ENCODE assay signal across 9 mouse cellular contexts in genomic region chr16:5244411-5244810, GRCm38 (mm10). TPM values are rescaled to one million over a fixed set of nuclear protein-coding genes. Genes with fewer than 3 reads are reported as not detected.
DNase-seq lines count a peak whose midpoint lies in the region; ATAC-seq and TF ChIP-seq lines count a peak whose summit lies in the region.
"Had no signal": no experiment of that assay in that cellular context is flagged by ENCODE, and none has a peak within 500 bp of the region (broad histone marks: within the 10 kb centered on the region; RNA-seq: fewer than 3 reads in every experiment).

No protein-coding gene starts in this region.

- 31% methylated on average over 7 of the region's 7 CpGs for WGBS in kidney, embryonic 16.5 days
- WGBS in forebrain, embryonic 12.5 days = 34% methylated on average over 7 of the region's 7 CpGs
- 32% methylated on average over 7 of the region's 7 CpGs for WGBS in hindbrain, embryonic 11.5 days

- ATAC-seq in kidney, embryonic 16.5 days (ENCODE audit: low FRiP score, low TSS enrichment) = no peak; the same call in 1 of the 2 replicates
- peak; percentile 64; the same call in 1 of the 2 replicates for ATAC-seq in forebrain, embryonic 12.5 days (ENCODE audit: low FRiP score)
- peak; percentile 51; the same call in 1 of the 2 replicates for ATAC-seq in hindbrain, embryonic 11.5 days (ENCODE audit: low FRiP score)
- peak; percentile 76 for ATAC-seq in megakaryocyte-erythroid progenitor cell, adult 5-6 weeks (replicated peaks; ENCODE audit: low FRiP score, low TSS enrichment, poor library complexity, severe bottlenecking)

- peaks cover 60% of the 10 kb centered on the region for H3K36me3 ChIP-seq in kidney, embryonic 16.5 days (ENCODE audit: insufficient read depth, low read length)
- H3K36me3 ChIP-seq in forebrain, embryonic 12.5 days (replicated peaks) = peaks cover 77% of the 10 kb centered on the region
- no peaks in the 10 kb centered on the region for H3K36me3 ChIP-seq in hindbrain, embryonic 11.5 days (ENCODE audit: control insufficient read depth, insufficient read depth, low read length)

- no peak overlapping the region for H3K9ac ChIP-seq in kidney, embryonic 16.5 days (replicated peaks; ENCODE audit: low read length)
- no peak overlapping the region for H3K9ac ChIP-seq in forebrain, embryonic 12.5 days
- H3K9ac ChIP-seq in hindbrain, embryonic 11.5 days (ENCODE audit: low read depth, low read length) = no peak overlapping the region
- H3K9ac ChIP-seq: midbrain, embryonic 12.5 days had no signal

- H3K27ac ChIP-seq in kidney, embryonic 16.5 days (ENCODE audit: low read length) = no peak overlapping the region
- H3K27ac ChIP-seq in bone marrow macrophage, adult 2 months (ENCODE audit: insufficient read depth, low read depth, low read length) = no peak overlapping the region
- H3K27ac ChIP-seq in forebrain, embryonic 12.5 days = no peak overlapping the region
- no peak overlapping the region for H3K27ac ChIP-seq in hindbrain, embryonic 11.5 days (ENCODE audit: low read depth, low read length)
- H3K27ac ChIP-seq: midbrain, embryonic 12.5 days had no signal

- no peaks in the 10 kb centered on the region for H3K27me3 ChIP-seq in kidney, embryonic 16.5 days (ENCODE audit: insufficient read depth, low read length)
- no peaks in the 10 kb centered on the region for H3K27me3 ChIP-seq in forebrain, embryonic 12.5 days
- H3K27me3 ChIP-seq in hindbrain, embryonic 11.5 days (ENCODE audit: control insufficient read depth, insufficient read depth, low read length) = no peaks in the 10 kb centered on the region
- H3K27me3 ChIP-seq: midbrain, embryonic 12.5 days had no signal

- H3K9me3 ChIP-seq in kidney, embryonic 16.5 days (ENCODE audit: low read length) = no peaks in the 10 kb centered on the region
- no peaks in the 10 kb centered on the region for H3K9me3 ChIP-seq in forebrain, embryonic 12.5 days
- no peaks in the 10 kb centered on the region for H3K9me3 ChIP-seq in hindbrain, embryonic 11.5 days (ENCODE audit: control insufficient read depth, low read length)
- H3K9me3 ChIP-seq: midbrain, embryonic 12.5 days had no signal

- H3K4me2 ChIP-seq in kidney, embryonic 16.5 days (replicated peaks; ENCODE audit: low read depth, low read length) = no peak overlapping the region
- H3K4me2 ChIP-seq in forebrain, embryonic 12.5 days = no peak overlapping the region
- no peak overlapping the region for H3K4me2 ChIP-seq in hindbrain, embryonic 11.5 days (replicated peaks; ENCODE audit: low read depth, low read length)
- H3K4me2 ChIP-seq: midbrain, embryonic 12.5 days had no signal

- TF ChIP-seq CTCF in bone marrow macrophage, adult 2 months (IDR thresholded peaks at IDR 0.05; ENCODE audit: low read depth, low read length) = peak; percentile 96

- intact Hi-C loops in left cerebral cortex, postnatal 14 days (cut with DNase I) = loop anchor here (2.0 kb wide), 1 partner anchor 42 kb away; no protein-coding TSS in a partner anchor

- H3K4me3 ChIP-seq in kidney, embryonic 16.5 days (ENCODE audit: low read length) = no peak overlapping the region
- H3K4me3 ChIP-seq in bone marrow macrophage, adult 2 months (ENCODE audit: insufficient read depth, low read length) = no peak overlapping the region
- no peak overlapping the region for H3K4me3 ChIP-seq in forebrain, embryonic 12.5 days (replicated peaks)
- no peak overlapping the region for H3K4me3 ChIP-seq in hindbrain, embryonic 11.5 days (ENCODE audit: low read depth, low read length)
- H3K4me3 ChIP-seq: midbrain, embryonic 12.5 days had no signal

- peak; percentile 43 for DNase-seq in kidney, adult 11 months
- peak; percentile 68 for DNase-seq in hindbrain, embryonic 11.5 days (ENCODE audit: low spot score)
- DNase-seq in left cerebral cortex, postnatal 14 days (ENCODE audit: low spot score in 2 of 2) = peak; percentile 54 to 60
- DNase-seq in spleen, postnatal 4 days (ENCODE audit: low spot score in 2 of 2) = peak; percentile 58 to 83

- H3K4me1 ChIP-seq in kidney, embryonic 16.5 days (ENCODE audit: insufficient read depth, low read length) = no peaks in the 10 kb centered on the region
- H3K4me1 ChIP-seq in bone marrow macrophage, adult 2 months (ENCODE audit: control insufficient read depth, insufficient read depth, low read length) = no peaks in the 10 kb centered on the region
- H3K4me1 ChIP-seq in forebrain, embryonic 12.5 days = no peaks in the 10 kb centered on the region
- no peaks in the 10 kb centered on the region for H3K4me1 ChIP-seq in hindbrain, embryonic 11.5 days (replicated peaks; ENCODE audit: control insufficient read depth, insufficient read depth, low read length)
- H3K4me1 ChIP-seq: midbrain, embryonic 12.5 days had no signal

- no peak for TF ChIP-seq POLR2A in bone marrow macrophage, adult 2 months (IDR thresholded peaks at IDR 0.05; ENCODE audit: borderline replicate concordance, low read depth, low read length)

RNA-seq across cellular contexts. Expression of gene Alg1, which starts 11.0 kb away (rescaled TPM):
- polyA plus RNA-seq in kidney, embryonic 16.5 days (2015; fragmentation: Nextera tagmentation; extraction: Ambion mirVana) = 36.4 and 39.3 TPM in 2 replicates
- polyA plus RNA-seq in bone marrow macrophage, adult 2 months (2012; ENCODE audit: insufficient read depth, insufficient read length, missing spikeins) = 26.9 and 28.0 TPM in 2 replicates
- polyA plus RNA-seq in forebrain, embryonic 12.5 days (2016; fragmentation: Nextera tagmentation; extraction: Ambion mirVana) = 24.4 and 27.1 TPM in 2 replicates
- polyA plus RNA-seq in hindbrain, embryonic 11.5 days (2014; fragmentation: Nextera tagmentation; extraction: Ambion mirVana) = 25.5 and 28.1 TPM in 2 replicates
- total RNA-seq in left cerebral cortex, postnatal 14 days (2021) = 10 to 100 TPM; 26.9 to 29.7 TPM
- total RNA-seq in megakaryocyte-erythroid progenitor cell, adult 5-6 weeks (2014; fragmentation: Nextera tagmentation) = 18.7 and 23.5 TPM in 2 replicates
- total RNA-seq in megakaryocyte-erythroid progenitor cell, adult 5-6 weeks (2017) = 9.3 and 11.6 TPM in 2 replicates

RNA-seq across cellular contexts. Expression of gene Eef2kmt, which starts 11.4 kb away (rescaled TPM):
- polyA plus RNA-seq in kidney, embryonic 16.5 days (2015; fragmentation: Nextera tagmentation; extraction: Ambion mirVana) = 36.3 and 39.6 TPM in 2 replicates
- 9.8 and 12.4 TPM in 2 replicates for polyA plus RNA-seq in bone marrow macrophage, adult 2 months (2012; ENCODE audit: insufficient read depth, insufficient read length, missing spikeins)
- 10.2 and 11.2 TPM in 2 replicates for polyA plus RNA-seq in forebrain, embryonic 12.5 days (2016; fragmentation: Nextera tagmentation; extraction: Ambion mirVana)
- polyA plus RNA-seq in hindbrain, embryonic 11.5 days (2014; fragmentation: Nextera tagmentation; extraction: Ambion mirVana) = 13.0 and 14.5 TPM in 2 replicates
- total RNA-seq in left cerebral cortex, postnatal 14 days (2021) = 1 to 10 TPM; 3.7 to 4.2 TPM
- 21.1 and 23.9 TPM in 2 replicates for total RNA-seq in megakaryocyte-erythroid progenitor cell, adult 5-6 weeks (2014; fragmentation: Nextera tagmentation)
- total RNA-seq in megakaryocyte-erythroid progenitor cell, adult 5-6 weeks (2017) = 16.3 and 32.4 TPM in 2 replicates

RNA-seq across cellular contexts. Expression of gene AU021092, which starts 22.3 kb away (rescaled TPM):
- polyA plus RNA-seq in kidney, embryonic 16.5 days (2015; fragmentation: Nextera tagmentation; extraction: Ambion mirVana) = 7.0 and 9.8 TPM in 2 replicates
- polyA plus RNA-seq in bone marrow macrophage, adult 2 months (2012; ENCODE audit: insufficient read depth, insufficient read length, missing spikeins) = not detected in 2 replicates
- 4.7 and 5.9 TPM in 2 replicates for polyA plus RNA-seq in forebrain, embryonic 12.5 days (2016; fragmentation: Nextera tagmentation; extraction: Ambion mirVana)
- polyA plus RNA-seq in hindbrain, embryonic 11.5 days (2014; fragmentation: Nextera tagmentation; extraction: Ambion mirVana) = 5.3 and 7.0 TPM in 2 replicates
- 10 to 100 TPM in 1 of 2 experiments, 1 to 10 TPM in 1; 8.8 to 11.3 TPM for total RNA-seq in left cerebral cortex, postnatal 14 days (2021)
- not detected in 2 replicates for total RNA-seq in megakaryocyte-erythroid progenitor cell, adult 5-6 weeks (2014; fragmentation: Nextera tagmentation)
- total RNA-seq in megakaryocyte-erythroid progenitor cell, adult 5-6 weeks (2017) = not detected in 2 replicates

RNA-seq across cellular contexts. Expression of gene Nagpa, which starts 40.6 kb away (rescaled TPM):
- polyA plus RNA-seq in kidney, embryonic 16.5 days (2015; fragmentation: Nextera tagmentation; extraction: Ambion mirVana) = 21.9 and 25.3 TPM in 2 replicates
- 49.7 and 66.8 TPM in 2 replicates for polyA plus RNA-seq in bone marrow macrophage, adult 2 months (2012; ENCODE audit: insufficient read depth, insufficient read length, missing spikeins)
- 9.3 and 12.8 TPM in 2 replicates for polyA plus RNA-seq in forebrain, embryonic 12.5 days (2016; fragmentation: Nextera tagmentation; extraction: Ambion mirVana)
- 9.8 and 10.4 TPM in 2 replicates for polyA plus RNA-seq in hindbrain, embryonic 11.5 days (2014; fragmentation: Nextera tagmentation; extraction: Ambion mirVana)
- 1 to 10 TPM; 7.4 to 10.0 TPM for total RNA-seq in left cerebral cortex, postnatal 14 days (2021)
- total RNA-seq in megakaryocyte-erythroid progenitor cell, adult 5-6 weeks (2014; fragmentation: Nextera tagmentation) = 21.1 and 23.5 TPM in 2 replicates
- 27.3 and 28.6 TPM in 2 replicates for total RNA-seq in megakaryocyte-erythroid progenitor cell, adult 5-6 weeks (2017)
